Mouse (Mus musculus) brown adipose tissue, adult 24 weeks (tissue): ENCODE measurements at regions not wholly inside any gene's neighbourhood (a gene's known extent, or its start where the extent isn't known, plus 50 kb on each side); places are given as distances from the start of the nearest gene placed in this dataset.

Source experiments
- H3K27ac ChIP-seq: fragments of 200-500 bp; replicated peaks from 2 replicates; pipeline ENCODE4 v1.5.1; 2012; ENCODE audit warnings: low read depth, mild to moderate bottlenecking, low read length
- H3K4me1 ChIP-seq: fragments of 200-500 bp; 2 replicates; pipeline ENCODE4 v1.6.1; 2012; ENCODE audit warnings: low read length, mixed read lengths; ENCODE audit not compliant: control insufficient read depth, insufficient read depth, insufficient read length
- H3K4me3 ChIP-seq: fragments of 200-500 bp; 2 replicates; pipeline ENCODE4 v1.5.1; 2012; ENCODE audit warnings: low read depth, mild to moderate bottlenecking, low read length, moderate library complexity; ENCODE audit not compliant: insufficient read depth

DNA sequence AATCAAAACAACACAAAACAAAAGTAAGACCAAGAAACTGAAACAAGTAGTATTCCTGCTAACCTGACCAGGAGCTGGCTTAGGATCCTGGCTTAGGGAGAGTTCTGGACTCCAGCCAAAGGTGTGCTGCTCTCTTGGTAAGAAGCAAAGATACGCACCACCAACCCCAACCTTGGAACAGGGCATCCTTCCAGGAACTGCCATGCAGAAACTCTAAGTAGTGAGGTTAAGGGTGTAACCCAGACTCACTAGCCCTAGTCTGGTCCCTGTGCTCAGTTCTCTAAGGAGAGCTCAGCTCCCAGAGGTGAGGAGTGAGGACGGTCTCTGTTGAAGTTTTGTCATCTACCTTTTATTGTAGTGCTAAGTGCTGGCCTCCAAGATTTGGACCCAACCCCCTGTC lies 175.4 kb downstream of the Matn1 start:
- Histone ChIP-seq H3K4me3 (no peak overlapping the region), H3K4me1 (no peaks in the 10 kb centered on the region), H3K27ac (no peak overlapping the region)

DNA sequence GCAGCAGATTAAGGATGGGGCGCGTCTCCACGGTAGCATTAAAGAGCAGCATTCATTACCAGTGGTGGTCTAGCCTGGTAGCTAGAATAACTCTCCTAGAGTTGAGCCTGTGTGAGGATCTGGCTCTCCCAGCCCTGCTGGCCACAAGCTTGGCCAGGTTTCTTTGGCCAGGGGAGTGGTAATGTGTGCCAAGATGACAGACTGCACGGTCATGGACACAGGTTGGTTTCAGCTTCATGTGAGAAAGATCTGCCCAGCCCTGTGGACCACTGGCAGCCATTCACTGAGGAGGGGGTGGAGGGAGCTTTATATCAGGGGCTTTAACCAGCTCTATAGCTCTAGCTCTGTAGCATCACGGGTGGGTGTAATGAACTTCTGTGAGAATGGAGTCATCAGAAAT lies 176.5 kb downstream of the Matn1 start:
- Histone ChIP-seq H3K4me1 (no peaks in the 10 kb centered on the region), H3K4me3 (no peak overlapping the region), H3K27ac (no peak overlapping the region)

DNA sequence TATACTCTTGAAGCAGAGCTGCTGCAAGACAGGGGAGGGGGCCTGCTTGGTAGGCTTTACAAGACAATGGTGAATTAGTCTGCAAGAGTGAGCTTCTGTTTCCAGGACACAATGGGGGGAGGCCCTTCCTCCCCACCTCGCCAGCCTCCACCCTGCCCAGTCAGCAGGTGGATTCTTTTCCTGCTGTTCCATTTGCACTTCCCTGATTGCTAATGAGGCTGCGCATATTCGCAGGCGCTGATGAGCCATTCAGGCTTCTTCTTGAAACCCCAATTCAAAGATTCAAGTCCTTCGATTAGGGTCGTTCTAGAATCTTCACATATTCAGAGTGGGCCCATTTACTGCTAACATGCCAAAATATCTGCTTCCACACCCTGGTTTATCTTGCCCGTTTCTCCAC lies 181.8 kb downstream of the Matn1 start:
- H3K4me1 ChIP-seq: no peaks in the 10 kb centered on the region
- no peak overlapping the region for H3K4me3 ChIP-seq
- H3K27ac ChIP-seq: no peak overlapping the region

DNA sequence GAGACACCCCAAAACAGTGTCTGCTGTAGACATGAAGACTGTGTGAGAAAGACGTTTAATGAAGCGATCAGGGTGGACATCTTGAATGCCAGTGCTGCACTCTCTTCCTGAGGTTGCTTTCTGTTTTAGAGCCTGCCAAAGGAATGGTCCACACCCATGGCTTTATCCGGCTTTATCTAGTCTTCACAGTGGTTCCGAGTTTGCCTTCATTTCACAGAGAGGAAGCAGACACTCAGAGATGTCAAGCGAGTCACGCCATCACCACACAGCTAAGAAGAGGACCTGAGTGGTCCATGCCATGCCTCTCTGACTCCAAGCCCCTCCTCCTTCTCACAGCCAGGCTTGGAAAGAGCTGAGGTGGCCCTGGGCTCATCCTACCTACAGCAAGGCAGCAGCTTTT lies 182.7 kb downstream of the Matn1 start:
- Histone ChIP-seq H3K27ac (no peak overlapping the region), H3K4me3 (no peak overlapping the region), H3K4me1 (no peaks in the 10 kb centered on the region)

DNA sequence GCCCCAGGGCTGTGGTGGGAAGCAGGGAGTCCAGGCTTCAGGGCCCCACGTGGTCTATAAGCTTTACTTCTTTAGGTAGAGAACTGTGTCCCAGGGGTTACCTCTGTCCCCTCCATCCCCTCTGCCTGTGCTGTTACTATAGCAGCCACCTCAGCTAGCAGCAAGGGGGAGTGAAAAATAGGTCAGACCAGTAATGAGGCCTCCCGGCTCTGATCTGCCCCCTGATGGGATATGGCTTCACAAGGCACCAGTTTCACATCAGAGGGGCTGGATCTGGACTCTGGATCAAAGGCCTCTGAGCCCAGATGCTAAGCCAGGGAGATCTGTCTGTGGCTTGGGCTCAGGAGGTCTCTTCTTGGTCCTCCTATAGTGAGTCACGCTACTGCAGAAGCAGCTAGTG lies 184.5 kb downstream of the Matn1 start:
- H3K4me1 ChIP-seq: no peaks in the 10 kb centered on the region
- H3K4me3 ChIP-seq: no peak overlapping the region
- no peak overlapping the region for H3K27ac ChIP-seq

DNA sequence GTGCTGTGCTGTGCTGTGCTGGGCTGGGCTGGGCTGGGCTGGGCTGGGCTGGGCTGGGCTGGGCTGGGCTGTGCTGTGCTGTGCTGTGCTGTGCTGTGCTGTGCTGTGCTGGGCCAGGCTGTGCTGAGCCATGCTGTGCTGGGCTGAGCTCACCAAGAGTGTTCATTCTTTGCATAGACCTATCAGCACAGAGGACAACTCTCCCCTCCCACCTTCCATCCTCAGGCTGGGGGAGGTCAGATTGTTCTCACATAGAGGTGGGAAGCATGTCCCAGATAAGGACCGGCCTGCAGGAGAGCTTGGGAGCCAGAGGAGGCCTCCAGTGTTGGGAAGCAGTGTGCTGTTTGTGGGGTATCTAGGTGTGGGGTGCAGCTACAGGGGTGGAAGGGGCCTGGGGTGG lies 188.0 kb downstream of the Matn1 start:
- Histone ChIP-seq H3K27ac (no peak overlapping the region), H3K4me1 (no peaks in the 10 kb centered on the region), H3K4me3 (no peak overlapping the region)

DNA sequence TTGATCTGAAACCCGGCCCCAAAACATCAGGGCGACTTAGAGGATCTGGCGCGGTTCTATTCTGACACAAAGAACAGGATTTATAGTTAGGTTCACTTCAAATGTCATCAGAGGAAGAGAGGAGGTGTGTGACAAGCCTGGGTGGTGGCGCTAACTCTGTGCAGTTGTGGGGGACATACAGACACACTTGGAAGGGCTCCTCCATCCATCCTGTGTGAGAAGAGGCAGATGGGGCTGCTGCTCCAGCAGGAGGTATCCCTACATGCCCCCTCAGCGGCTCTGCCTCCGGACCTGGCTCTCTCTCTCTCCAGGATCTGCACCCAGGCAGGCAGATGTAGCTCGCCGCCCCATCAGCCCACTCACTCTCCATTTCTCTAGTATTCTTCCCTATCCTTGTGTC lies 188.6 kb downstream of the Matn1 start:
- Histone ChIP-seq H3K27ac (no peak overlapping the region), H3K4me3 (no peak overlapping the region), H3K4me1 (no peaks in the 10 kb centered on the region)

DNA sequence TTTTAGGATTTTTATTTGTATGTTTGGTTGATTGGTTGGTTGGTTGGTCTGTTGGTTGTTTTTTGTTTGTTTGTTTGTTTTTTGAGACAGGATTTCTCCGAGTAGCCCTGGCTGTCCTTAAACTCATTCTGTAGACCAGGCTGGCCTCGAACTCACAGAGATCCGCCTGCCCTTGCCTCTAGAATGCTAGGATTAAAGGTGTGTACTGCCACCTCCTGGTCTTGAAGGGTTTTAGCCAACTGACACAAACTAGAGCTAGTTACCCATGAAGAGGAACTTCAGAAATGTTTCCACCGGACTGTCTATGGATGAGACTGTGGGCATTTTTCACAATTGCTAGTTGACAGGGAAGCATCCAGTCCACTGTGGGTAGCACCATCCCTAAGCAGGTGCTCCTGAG lies 191.7 kb downstream of the Matn1 start:
- no peak overlapping the region for H3K4me3 ChIP-seq
- H3K27ac ChIP-seq: no peak overlapping the region
- no peaks in the 10 kb centered on the region for H3K4me1 ChIP-seq

DNA sequence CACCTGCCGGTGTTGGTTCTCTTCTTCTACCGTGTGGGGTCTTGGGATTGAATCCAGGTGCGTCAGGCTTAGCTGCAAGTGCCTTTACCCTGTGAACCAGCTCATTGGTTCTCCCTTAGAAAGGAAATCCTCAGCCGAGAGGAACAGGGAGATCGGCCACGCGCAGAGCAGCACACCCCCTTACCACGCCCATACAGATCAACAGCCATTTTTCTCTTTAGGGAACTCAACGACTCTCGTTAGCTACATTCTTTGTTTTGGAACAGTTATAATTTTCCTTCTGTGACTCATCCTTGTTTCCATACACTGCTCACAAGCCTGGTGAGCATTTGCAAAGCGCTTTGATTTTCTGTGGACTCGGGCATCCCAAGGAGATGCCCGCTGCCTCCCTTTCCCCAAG lies 194.7 kb downstream of the Matn1 start:
- H3K4me3 ChIP-seq: no peak overlapping the region
- H3K4me1 ChIP-seq: no peaks in the 10 kb centered on the region
- H3K27ac ChIP-seq: no peak overlapping the region

DNA sequence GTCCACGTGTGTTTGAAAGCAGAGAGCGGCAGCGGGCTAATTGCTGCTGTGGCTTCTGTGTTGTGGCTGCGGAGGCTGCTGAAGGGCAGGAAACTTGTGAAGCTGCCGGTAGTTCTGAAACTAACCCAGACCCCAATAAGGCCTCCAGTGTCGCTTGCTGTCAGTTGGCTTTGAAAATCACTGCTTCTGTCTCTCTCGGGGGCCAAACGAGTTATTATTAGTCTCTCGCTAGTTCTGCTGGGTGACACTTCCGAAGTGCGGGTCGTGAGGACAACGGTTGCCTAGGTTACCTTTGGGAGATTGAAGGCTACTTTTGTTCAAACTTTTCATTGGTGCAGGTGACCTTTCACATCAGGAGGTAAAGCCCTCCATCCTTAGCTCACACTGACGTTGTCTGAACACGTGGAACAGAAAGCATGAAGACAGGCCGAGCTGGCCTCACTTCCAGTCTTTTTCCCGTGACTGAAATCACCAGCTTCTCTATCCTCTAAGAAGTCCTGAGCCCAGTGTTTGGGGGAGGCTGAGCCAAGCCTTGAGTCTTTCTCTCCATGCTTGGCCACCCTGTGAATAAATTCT lies 197.8 kb downstream of the Matn1 start:
- Histone ChIP-seq H3K4me1 (no peaks in the 10 kb centered on the region), H3K27ac (no peak overlapping the region), H3K4me3 (no peak overlapping the region)

DNA sequence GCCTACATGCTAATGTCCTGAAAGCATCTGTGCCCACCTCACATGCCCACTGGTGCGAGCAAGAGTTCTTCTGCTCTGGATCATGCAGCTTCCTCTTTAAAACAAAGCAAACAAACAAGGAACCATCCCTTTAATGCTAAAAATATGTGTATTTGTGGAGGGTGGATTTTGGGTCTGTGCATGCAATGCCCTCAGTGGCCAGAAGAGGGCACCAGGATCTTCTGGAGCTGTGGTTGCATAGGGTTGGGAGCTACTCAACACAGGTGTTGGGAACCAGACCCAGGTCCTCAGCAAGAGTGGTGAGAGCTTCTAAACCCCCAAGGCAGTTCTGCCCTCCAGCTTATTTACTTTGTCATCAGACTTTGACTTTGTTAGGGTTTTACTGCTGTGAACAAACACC lies 201.3 kb downstream of the Matn1 start:
- H3K27ac ChIP-seq: no peak overlapping the region

DNA sequence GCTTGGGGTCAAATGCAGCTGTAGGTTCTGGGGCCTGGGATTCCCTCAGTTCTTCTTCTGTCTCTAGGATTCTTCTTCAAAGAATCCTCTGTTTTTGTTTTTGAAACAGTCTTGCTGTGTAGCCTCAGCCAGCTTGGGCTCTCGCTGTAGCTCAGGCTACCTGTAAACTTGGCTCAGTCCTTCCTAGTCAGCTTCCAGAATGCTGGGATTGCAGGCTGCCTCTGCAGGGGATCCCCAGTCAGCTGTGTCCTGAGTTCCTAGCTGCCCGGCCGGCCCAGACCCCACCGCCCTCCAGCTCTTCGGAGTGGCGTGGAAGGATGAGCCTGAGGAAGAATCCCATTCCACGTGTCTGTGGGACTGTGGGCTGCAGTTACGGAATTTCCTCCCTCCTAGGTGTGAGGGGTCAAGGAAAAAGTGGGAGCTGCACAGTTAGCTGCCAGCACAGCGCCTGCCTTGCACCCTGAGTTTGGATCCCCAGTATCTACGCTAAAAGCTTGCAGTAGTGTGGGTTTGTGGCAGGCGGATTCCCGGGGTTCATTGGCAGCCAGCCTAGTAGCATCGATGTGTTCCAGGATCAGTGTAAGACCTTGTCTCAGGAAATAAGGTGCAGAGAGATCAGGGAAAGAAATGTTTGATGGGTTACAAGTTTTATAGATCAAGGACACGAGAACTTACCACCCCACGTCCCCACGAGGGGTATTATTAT lies 204.0 kb downstream of the Matn1 start:
- no peak overlapping the region for H3K27ac ChIP-seq
- H3K4me1 ChIP-seq: no peaks in the 10 kb centered on the region
- no peak overlapping the region for H3K4me3 ChIP-seq

More for the DNA sequence above, 201.3 kb downstream of the Matn1 start:
- Histone ChIP-seq H3K4me3 (no peak overlapping the region), H3K4me1 (no peaks in the 10 kb centered on the region)

DNA sequence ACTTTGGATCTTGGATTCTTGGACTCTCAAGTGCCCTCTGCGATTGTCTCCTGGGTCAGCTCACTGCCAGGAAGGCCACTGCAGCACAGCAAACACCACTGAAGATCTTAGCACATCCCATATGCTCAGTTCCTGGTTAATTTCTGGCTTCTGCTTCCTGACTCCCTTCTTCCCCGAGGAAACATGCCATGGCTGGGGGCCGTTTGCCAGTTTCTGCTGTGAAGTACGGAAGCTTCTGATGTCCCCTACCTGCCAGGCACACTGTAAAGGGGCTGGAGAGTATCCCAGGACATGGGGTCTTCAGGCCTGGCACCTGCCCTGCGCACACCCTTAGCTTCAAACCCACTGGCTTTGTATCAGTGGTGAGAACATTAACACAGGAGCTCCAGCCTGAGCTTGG lies 205.3 kb downstream of the Matn1 start:
- no peaks in the 10 kb centered on the region for H3K4me1 ChIP-seq
- H3K4me3 ChIP-seq: no peak overlapping the region
- H3K27ac ChIP-seq: no peak overlapping the region

DNA sequence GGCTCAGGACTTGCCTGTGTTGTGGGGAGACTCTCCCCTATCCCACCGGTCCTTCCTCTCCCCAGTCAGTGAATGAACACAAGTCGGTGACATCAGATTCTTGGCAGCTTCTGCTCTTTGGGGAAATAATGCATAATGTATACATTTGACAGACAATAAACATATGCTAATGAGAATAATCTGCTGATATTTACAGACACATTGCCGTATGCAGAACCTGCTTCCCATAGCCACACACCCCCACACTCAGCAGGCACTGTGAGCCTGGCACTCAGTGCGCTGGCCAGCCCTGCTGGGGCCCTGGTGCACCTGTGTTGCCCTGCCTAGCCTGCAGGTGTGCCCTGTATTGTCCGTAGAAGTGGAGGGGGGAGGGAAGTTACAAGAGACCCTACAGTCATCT lies 215.5 kb downstream of the Matn1 start:
- Histone ChIP-seq H3K27ac (no peak overlapping the region), H3K4me3 (no peak overlapping the region), H3K4me1 (no peaks in the 10 kb centered on the region)

DNA sequence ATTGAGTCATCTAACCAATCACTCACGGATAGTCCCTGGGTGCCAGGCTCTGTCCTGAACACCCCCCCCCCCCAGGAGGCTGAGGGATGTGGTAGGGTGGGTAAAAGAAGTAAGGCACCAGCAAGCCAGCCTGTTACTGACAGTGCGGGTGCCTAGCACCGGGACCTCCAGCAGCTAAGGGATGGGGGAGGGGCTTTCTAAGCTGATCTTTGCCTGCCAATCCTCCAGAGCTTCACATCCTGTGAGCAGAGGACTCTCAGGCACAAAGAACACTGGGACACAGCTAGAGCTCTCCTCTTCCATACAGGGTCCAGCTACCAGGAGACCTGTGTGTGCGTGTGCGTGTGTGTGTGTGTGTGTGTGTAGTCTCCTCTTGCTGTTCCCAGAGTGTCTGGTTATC lies 215.9 kb downstream of the Matn1 start:
- Histone ChIP-seq H3K4me1 (no peaks in the 10 kb centered on the region), H3K4me3 (no peak overlapping the region), H3K27ac (no peak overlapping the region)

DNA sequence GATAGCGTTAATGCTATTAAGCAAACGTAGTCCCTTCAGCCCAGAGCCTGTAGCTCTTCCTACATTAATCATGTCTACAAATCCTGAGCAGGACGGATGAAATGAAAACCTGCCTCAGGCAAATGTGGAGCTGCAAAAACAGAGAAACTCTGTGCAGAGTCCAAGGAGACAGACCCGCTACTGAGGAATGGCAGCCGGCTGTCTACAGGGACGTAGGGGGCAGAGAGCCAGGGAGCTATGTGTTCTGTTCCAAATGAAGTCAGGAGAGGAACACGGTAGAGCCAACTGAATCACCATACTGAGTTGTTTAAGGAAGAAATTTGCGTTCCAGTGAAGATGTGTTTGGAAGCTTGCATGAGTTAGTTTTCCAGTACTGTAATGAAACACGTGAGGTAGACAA lies 217.3 kb downstream of the Matn1 start:
- no peak overlapping the region for H3K4me3 ChIP-seq
- no peak overlapping the region for H3K27ac ChIP-seq
- H3K4me1 ChIP-seq: no peaks in the 10 kb centered on the region
